Mouse (Mus musculus) embryonic facial prominence, embryonic 11.5 days (tissue): ENCODE measurements at regions not wholly inside any gene's neighbourhood (a gene's known extent, or its start where the extent isn't known, plus 50 kb on each side); places are given as distances from the start of the nearest gene placed in this dataset.

Experiments
- ATAC-seq: fragments of 200-750 bp; cut with Nextera tagmentation; replicated peaks from 2 replicates; pipeline ENCODE4 v1.8.0; 2017; ENCODE audit warnings: low read depth; ENCODE audit not compliant: insufficient number of reproducible peaks, low FRiP score, low TSS enrichment
- DNase-seq: peaks from one replicate; pipeline ENCODE4 v3.0.0-alpha.2; 2015; ENCODE audit warnings: low spot score
- H3K27ac ChIP-seq: fragments of 300-500 bp; sonication (generic); replicated peaks from 2 replicates; pipeline ENCODE4 v1.5.1; 2014; ENCODE audit warnings: mild to moderate bottlenecking, low read depth, low read length, control low read depth
- H3K27me3 ChIP-seq: fragments of 300-500 bp; sonication (generic); 2 replicates; pipeline ENCODE4 v1.6.1; 2014; ENCODE audit warnings: mild to moderate bottlenecking, low read length, moderate library complexity, mixed read lengths; ENCODE audit not compliant: control insufficient read depth, insufficient read depth
- H3K36me3 ChIP-seq: fragments of 300-500 bp; sonication (generic); replicated peaks from 2 replicates; pipeline ENCODE4 v1.6.1; 2014; ENCODE audit warnings: low read depth, mild to moderate bottlenecking, low read length, moderate library complexity, mixed read lengths; ENCODE audit not compliant: control insufficient read depth, insufficient read depth
- H3K4me1 ChIP-seq: fragments of 300-500 bp; sonication (generic); 2 replicates; pipeline ENCODE4 v1.6.1; 2014; ENCODE audit warnings: low read length, mixed read lengths; ENCODE audit not compliant: control insufficient read depth, insufficient read depth
- H3K4me2 ChIP-seq: fragments of 300-500 bp; sonication (generic); 2 replicates; pipeline ENCODE4 v1.6.1; 2014; ENCODE audit warnings: low read depth, mild to moderate bottlenecking, control low read depth, low read length, moderate library complexity
- H3K4me3 ChIP-seq: fragments of 300-500 bp; sonication (generic); 2 replicates; pipeline ENCODE4 v1.5.1; 2014; ENCODE audit warnings: low read depth, low read length, control low read depth
- H3K9ac ChIP-seq: fragments of 300-500 bp; sonication (generic); replicated peaks from 2 replicates; pipeline ENCODE4 v1.6.1; 2014; ENCODE audit warnings: mild to moderate bottlenecking, control low read depth, low read length
- H3K9me3 ChIP-seq: fragments of 300-500 bp; sonication (generic); replicated peaks from 2 replicates; pipeline ENCODE4 v1.6.1; 2016; ENCODE audit warnings: mild to moderate bottlenecking, low read length, inconsistent platforms, mixed read lengths; ENCODE audit not compliant: control insufficient read depth
- WGBS: fragments of 180-500 bp; shearing (Covaris S2); extraction: QIAGEN DNeasy Blood & Tissue Kit; methylation state at CpG from one replicate; pipeline ENCODE4 v1.1.7; 2014; 5-methylcytosine and 5-hydroxymethylcytosine counted together

DNA sequence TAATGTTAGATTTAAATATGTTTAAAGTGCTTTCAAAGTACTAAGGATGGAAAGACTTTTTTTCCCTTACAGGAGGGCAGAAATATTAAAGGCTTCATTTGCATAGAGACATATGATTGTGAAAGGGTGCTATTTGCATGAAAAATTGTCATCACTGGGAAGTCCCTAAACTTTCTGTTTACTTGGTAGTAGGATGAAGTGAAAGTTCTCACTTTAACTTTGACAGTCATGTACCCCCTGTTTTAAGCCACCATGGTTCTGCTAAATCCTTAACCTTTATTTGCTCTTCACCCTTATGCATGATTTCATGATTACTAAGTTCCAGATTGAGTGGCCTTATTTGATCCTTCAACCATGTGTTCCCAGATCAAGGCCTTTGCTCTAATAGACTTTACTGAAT, 132.6 kb upstream of the Egfl6 start:
- Histone ChIP-seq H3K27me3 (no peaks in the 10 kb centered on the region), H3K36me3 (no peaks in the 10 kb centered on the region), H3K9me3 (no peaks in the 10 kb centered on the region), H3K4me3 (no peak overlapping the region), H3K27ac (no peak overlapping the region), H3K9ac (no peak overlapping the region), H3K4me2 (no peak overlapping the region), H3K4me1 (no peaks in the 10 kb centered on the region)
- ATAC-seq = no peak
- no peak for DNase-seq

GRCm38 (mm10) chrX:166709306-166709705, 123.8 kb upstream of the Egfl6 start:
- DNase-seq (no peak), ATAC-seq (no peak)
- H3K4me2 ChIP-seq = no peak overlapping the region
- H3K36me3 ChIP-seq = no peaks in the 10 kb centered on the region
- no peak overlapping the region for H3K9ac ChIP-seq
- no peaks in the 10 kb centered on the region for H3K27me3 ChIP-seq
- 79% methylated on average over 2 of the region's 2 CpGs for WGBS
- no peak overlapping the region for H3K27ac ChIP-seq
- H3K9me3 ChIP-seq = no peaks in the 10 kb centered on the region
- no peak overlapping the region for H3K4me3 ChIP-seq
- no peaks in the 10 kb centered on the region for H3K4me1 ChIP-seq

DNA sequence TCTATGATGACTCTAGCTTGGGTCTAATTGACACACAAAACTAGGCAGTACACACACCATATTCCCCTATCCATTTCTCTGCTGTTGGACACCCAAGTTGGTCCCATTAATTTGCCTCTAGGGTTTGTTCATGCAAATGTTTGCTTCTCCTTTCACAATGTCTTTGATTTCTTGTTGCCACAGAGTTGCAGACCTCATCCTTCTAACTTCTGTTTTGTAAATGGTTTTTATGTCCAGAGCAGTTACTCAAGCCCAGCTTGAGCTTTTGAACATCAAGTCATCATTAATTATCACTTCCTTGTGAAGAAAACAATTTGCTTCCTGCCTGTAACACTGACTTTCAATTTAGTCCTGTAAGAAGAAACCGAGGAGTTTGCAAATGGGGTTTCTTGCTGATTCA, 122.6 kb upstream of the Egfl6 start:
- H3K27ac ChIP-seq = no peak overlapping the region
- H3K9me3 ChIP-seq = no peaks in the 10 kb centered on the region
- 86% methylated on average over 1 of the region's 1 CpGs for WGBS
- no peaks in the 10 kb centered on the region for H3K4me1 ChIP-seq
- DNase-seq (no peak), ATAC-seq (no peak)
- H3K4me3 ChIP-seq = no peak overlapping the region
- no peak overlapping the region for H3K9ac ChIP-seq
- H3K27me3 ChIP-seq = no peaks in the 10 kb centered on the region
- H3K4me2 ChIP-seq = no peak overlapping the region
- H3K36me3 ChIP-seq = no peaks in the 10 kb centered on the region

- Histone ChIP-seq H3K9ac (no peak overlapping the region), H3K9me3 (no peaks in the 10 kb centered on the region), H3K4me1 (no peaks in the 10 kb centered on the region), H3K36me3 (no peaks in the 10 kb centered on the region), H3K27me3 (no peaks in the 10 kb centered on the region), H3K4me2 (no peak overlapping the region), H3K4me3 (no peak overlapping the region), H3K27ac (no peak overlapping the region)
- no peak for ATAC-seq
- no peak for DNase-seq
- 40% methylated on average over 1 of the region's 1 CpGs for WGBS
These were observed 121.5 kb upstream of the Egfl6 start for GRCm38 (mm10) chrX:166707029-166707428.

GRCm38 (mm10) chrX:166704311-166704710, 118.8 kb upstream of the Egfl6 start:
- DNase-seq (no peak), ATAC-seq (no peak)
- Histone ChIP-seq H3K4me2 (no peak overlapping the region), H3K9me3 (no peaks in the 10 kb centered on the region), H3K27me3 (no peaks in the 10 kb centered on the region), H3K4me3 (no peak overlapping the region), H3K9ac (no peak overlapping the region), H3K4me1 (no peaks in the 10 kb centered on the region), H3K27ac (no peak overlapping the region), H3K36me3 (no peaks in the 10 kb centered on the region)
- WGBS = 93% methylated on average over 2 of the region's 2 CpGs

- H3K27ac ChIP-seq = no peak overlapping the region
- H3K9ac ChIP-seq = no peak overlapping the region
- no peaks in the 10 kb centered on the region for H3K36me3 ChIP-seq
- ATAC-seq (no peak), DNase-seq (no peak)
- H3K9me3 ChIP-seq = no peaks in the 10 kb centered on the region
- no peaks in the 10 kb centered on the region for H3K4me1 ChIP-seq
- no peak overlapping the region for H3K4me2 ChIP-seq
- peaks cover 3% of the 10 kb centered on the region; the same call in 1 of the 2 replicates for H3K27me3 ChIP-seq
- 78% methylated on average over 3 of the region's 3 CpGs for WGBS
- no peak overlapping the region for H3K4me3 ChIP-seq
These were observed 108.7 kb upstream of the Egfl6 start for GRCm38 (mm10) chrX:166694219-166694618.

DNA sequence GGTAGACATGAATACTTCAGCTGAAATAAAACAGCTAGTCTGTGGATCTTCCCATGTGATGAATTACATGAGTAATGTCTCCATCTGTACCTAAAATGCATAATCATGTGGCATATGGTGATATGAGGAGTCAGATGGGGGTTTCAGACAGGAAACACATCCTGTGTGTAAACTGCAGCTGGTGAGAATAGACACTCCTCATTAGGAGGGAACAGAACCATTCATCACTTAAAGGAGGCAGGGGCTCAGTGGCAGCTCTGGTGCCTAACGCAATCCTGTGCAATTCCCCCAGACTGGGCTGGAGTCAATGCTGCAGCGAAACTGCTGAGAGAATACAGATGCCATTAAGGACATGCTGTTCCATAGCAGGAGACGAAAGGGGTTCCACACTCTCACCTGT, 103.3 kb upstream of the Egfl6 start:
- 82% methylated on average over 3 of the region's 3 CpGs for WGBS
- ATAC-seq (no peak), DNase-seq (no peak)
- Histone ChIP-seq H3K27ac (no peak overlapping the region), H3K4me1 (no peaks in the 10 kb centered on the region), H3K36me3 (no peaks in the 10 kb centered on the region), H3K4me2 (no peak overlapping the region), H3K27me3 (peaks cover 3% of the 10 kb centered on the region; the same call in 1 of the 2 replicates), H3K9ac (no peak overlapping the region), H3K4me3 (no peak overlapping the region), H3K9me3 (no peaks in the 10 kb centered on the region)

- no peaks in the 10 kb centered on the region for H3K27me3 ChIP-seq
- H3K4me3 ChIP-seq = no peak overlapping the region
- 79% methylated on average over 3 of the region's 3 CpGs for WGBS
- ATAC-seq = no peak
- no peaks in the 10 kb centered on the region for H3K4me1 ChIP-seq
- no peak overlapping the region for H3K27ac ChIP-seq
- no peaks in the 10 kb centered on the region for H3K9me3 ChIP-seq
- DNase-seq = no peak
- no peak overlapping the region for H3K9ac ChIP-seq
- no peak overlapping the region for H3K4me2 ChIP-seq
- H3K36me3 ChIP-seq = no peaks in the 10 kb centered on the region
These were observed 87.9 kb upstream of the Egfl6 start for GRCm38 (mm10) chrX:166673404-166673803.

DNA sequence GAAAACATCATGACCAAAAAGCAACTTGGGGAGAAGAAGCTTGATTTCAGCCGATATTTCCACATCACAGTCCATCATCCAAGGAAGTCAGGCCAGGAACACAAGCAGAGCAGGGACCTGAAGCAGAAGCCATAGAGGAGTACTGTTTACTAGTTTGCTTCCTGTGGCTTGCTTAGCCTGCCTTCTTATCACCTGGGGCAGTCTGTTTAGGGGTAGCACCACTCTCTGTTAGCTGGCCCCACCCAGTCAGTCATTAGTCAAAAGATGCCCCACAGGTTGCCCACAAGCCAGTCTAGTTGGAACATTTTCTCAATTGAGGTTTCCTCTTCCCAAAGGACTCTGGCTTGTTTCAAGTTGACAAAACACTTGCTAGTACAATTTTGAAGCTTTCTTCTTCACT, 87.1 kb upstream of the Egfl6 start:
- Histone ChIP-seq H3K4me2 (no peak overlapping the region), H3K4me1 (no peaks in the 10 kb centered on the region), H3K9me3 (no peaks in the 10 kb centered on the region), H3K9ac (no peak overlapping the region), H3K4me3 (no peak overlapping the region), H3K27me3 (no peaks in the 10 kb centered on the region), H3K27ac (no peak overlapping the region), H3K36me3 (no peaks in the 10 kb centered on the region)
- 73% methylated on average over 1 of the region's 1 CpGs for WGBS
- no peak for DNase-seq
- no peak for ATAC-seq
